Mouse (Mus musculus) liver, embryonic 11.5 days (tissue): Measurements from ENCODE around the gene Tmem132c. TPM values are rescaled to one million over a fixed set of nuclear protein-coding genes. Genes with fewer than 3 reads are reported as not detected.
A peak's percentile ranks its signal among the peaks of the same experiment; 100 is the strongest.

Experiments
- ATAC-seq: fragments of 200-750 bp; cut with Nextera tagmentation; replicated peaks from 2 replicates; pipeline ENCODE4 v1.8.0; 2017; ENCODE audit warnings: moderate number of reproducible peaks, mild to moderate bottlenecking, moderate TSS enrichment, moderate library complexity; ENCODE audit not compliant: low FRiP score
- DNase-seq: peaks from one replicate; pipeline ENCODE4 v3.0.0-alpha.2; 2017; ENCODE audit warnings: low spot score
- H3K27ac ChIP-seq: fragments of 300-500 bp; sonication (generic); 2 replicates; pipeline ENCODE4 v1.5.1; 2014; ENCODE audit warnings: mild to moderate bottlenecking, low read depth, low read length, control low read depth
- H3K27me3 ChIP-seq: fragments of 300-500 bp; sonication (generic); replicated peaks from 2 replicates; pipeline ENCODE4 v1.6.1; 2014; ENCODE audit warnings: low read length, mixed read lengths; ENCODE audit not compliant: control insufficient read depth, insufficient read depth
- H3K36me3 ChIP-seq: fragments of 300-500 bp; sonication (generic); 2 replicates; pipeline ENCODE4 v1.6.1; 2014; ENCODE audit warnings: mild to moderate bottlenecking, low read length, moderate library complexity, mixed read lengths; ENCODE audit not compliant: control insufficient read depth, insufficient read depth
- H3K4me1 ChIP-seq: fragments of 300-500 bp; sonication (generic); replicated peaks from 2 replicates; pipeline ENCODE4 v1.6.1; 2014; ENCODE audit warnings: low read length, mixed read lengths; ENCODE audit not compliant: control insufficient read depth, insufficient read depth
- H3K4me2 ChIP-seq: fragments of 300-500 bp; sonication (generic); 2 replicates; pipeline ENCODE4 v1.6.1; 2014; ENCODE audit warnings: mild to moderate bottlenecking, control low read depth, moderate library complexity
- H3K4me3 ChIP-seq: fragments of 300-500 bp; sonication (generic); 2 replicates; pipeline ENCODE4 v1.5.1; 2014; ENCODE audit warnings: low read depth, low read length, control low read depth
- H3K9ac ChIP-seq: fragments of 300-500 bp; sonication (generic); 2 replicates; pipeline ENCODE4 v1.6.1; 2014; ENCODE audit warnings: low read depth, low read length, control low read depth
- H3K9me3 ChIP-seq: fragments of 300-500 bp; sonication (generic); 2 replicates; pipeline ENCODE4 v1.6.1; 2016; ENCODE audit warnings: low read length, inconsistent platforms, mixed read lengths; ENCODE audit not compliant: control insufficient read depth
- WGBS: fragments of 180-500 bp; shearing (Covaris S2); extraction: QIAGEN DNeasy Blood & Tissue Kit; methylation state at CpG from one replicate; pipeline ENCODE4 v1.1.7; 2014; 5-methylcytosine and 5-hydroxymethylcytosine counted together
- polyA plus RNA-seq: library from polyadenylated mRNA; unstranded; fragments of >200 nt; fragmentation: Nextera tagmentation; extraction: Ambion mirVana; gene quantifications from 2 replicates; pipeline ENCODE4 v1.2.1, GENCODE M21; 2014

Gene Tmem132c
- polyA plus RNA-seq, 1 experiment from 2014 or later: 2.8 TPM

DNA sequence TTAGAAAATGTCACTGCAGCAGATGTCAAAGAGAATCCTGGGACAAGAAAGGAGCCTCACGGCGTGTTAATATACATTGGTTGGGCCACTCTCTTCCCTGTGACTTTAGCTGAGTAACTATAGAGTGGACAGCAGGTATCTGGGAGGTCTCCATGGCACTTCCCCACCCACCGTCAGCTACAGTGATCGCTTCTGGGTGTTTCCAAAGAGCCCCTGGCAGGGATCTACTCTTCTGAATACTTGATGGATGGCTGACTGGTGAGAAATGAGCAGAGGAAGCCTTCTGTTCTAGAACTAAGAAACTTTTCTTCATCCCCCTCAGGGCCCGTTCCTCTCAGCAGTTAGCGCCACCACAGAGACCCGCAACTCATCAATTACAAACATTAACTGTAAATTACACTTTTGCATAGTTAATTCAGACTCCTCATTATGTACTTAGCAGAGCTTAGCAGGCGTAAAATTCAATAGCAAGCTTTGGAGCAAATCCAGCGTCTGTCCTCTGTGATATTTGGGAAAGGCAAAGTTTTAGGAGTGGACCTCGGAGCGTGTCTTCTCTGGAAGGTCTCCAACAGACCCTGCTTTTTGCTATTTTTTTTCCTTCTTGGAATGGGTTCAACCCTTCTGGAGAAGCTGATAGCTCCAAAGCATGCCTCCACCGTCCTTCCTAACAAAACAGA is 257.7 kb downstream of the Tmem132c start:
- Histone ChIP-seq H3K4me1 (no peaks in the 10 kb centered on the region), H3K4me2 (no peak overlapping the region), H3K4me3 (no peak overlapping the region), H3K27ac (no peak overlapping the region), H3K9ac (no peak overlapping the region), H3K36me3 (no peaks in the 10 kb centered on the region), H3K27me3 (no peaks in the 10 kb centered on the region), H3K9me3 (peaks cover 3% of the 10 kb centered on the region; the same call in 1 of the 2 replicates)
- 78% methylated on average over 12 of the region's 12 CpGs for WGBS
- DNase-seq: no peak
- ATAC-seq: no peak

GRCm38 (mm10) chr5:127502838-127503237 is 261.2 kb downstream of the Tmem132c start:
- Histone ChIP-seq H3K4me1 (no peaks in the 10 kb centered on the region), H3K4me3 (no peak overlapping the region), H3K9me3 (peaks cover 6% of the 10 kb centered on the region), H3K4me2 (no peak overlapping the region), H3K27me3 (no peaks in the 10 kb centered on the region), H3K9ac (no peak overlapping the region), H3K36me3 (no peaks in the 10 kb centered on the region), H3K27ac (no peak overlapping the region)
- WGBS: 22% methylated on average over 7 of the region's 7 CpGs
- DNase-seq (no peak), ATAC-seq (no peak)

- Histone ChIP-seq H3K9me3 (peaks cover 6% of the 10 kb centered on the region), H3K36me3 (no peaks in the 10 kb centered on the region), H3K27ac (no peak overlapping the region), H3K4me1 (no peaks in the 10 kb centered on the region), H3K27me3 (no peaks in the 10 kb centered on the region), H3K4me3 (no peak overlapping the region), H3K9ac (no peak overlapping the region), H3K4me2 (no peak overlapping the region)
- 71% methylated on average over 6 of the region's 6 CpGs for WGBS
- no peak for DNase-seq
- no peak for ATAC-seq
Observed at GRCm38 (mm10) chr5:127505697-127506096, 264.1 kb downstream of the Tmem132c start.

DNA sequence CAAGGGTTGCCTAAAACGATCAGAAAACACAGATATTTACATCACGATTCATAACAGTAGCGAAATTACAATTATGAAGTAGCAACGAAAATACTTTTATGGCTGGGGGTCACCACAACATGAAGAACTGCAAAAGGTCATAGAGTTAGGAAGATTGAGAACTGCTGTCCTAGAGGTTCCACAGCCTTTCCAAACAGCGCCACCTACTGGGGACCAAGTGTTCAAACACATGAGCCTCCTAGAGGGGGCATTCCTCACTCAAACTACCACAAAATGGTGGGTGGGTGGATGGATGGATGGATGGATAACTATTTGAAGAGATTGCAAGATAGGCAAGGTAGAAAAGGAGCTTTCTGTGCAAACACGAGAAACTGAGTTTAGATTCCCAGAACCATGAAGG is 270.0 kb downstream of the Tmem132c start:
- H3K9ac ChIP-seq: no peak overlapping the region
- DNase-seq: no peak
- H3K9me3 ChIP-seq: no peaks in the 10 kb centered on the region; the same call in 1 of the 2 replicates
- ATAC-seq: no peak
- no peaks in the 10 kb centered on the region for H3K36me3 ChIP-seq
- no peak overlapping the region for H3K4me3 ChIP-seq
- no peak overlapping the region for H3K27ac ChIP-seq
- no peaks in the 10 kb centered on the region for H3K4me1 ChIP-seq
- no peaks in the 10 kb centered on the region for H3K27me3 ChIP-seq
- H3K4me2 ChIP-seq: no peak overlapping the region
- 79% methylated on average over 6 of the region's 6 CpGs for WGBS

DNA sequence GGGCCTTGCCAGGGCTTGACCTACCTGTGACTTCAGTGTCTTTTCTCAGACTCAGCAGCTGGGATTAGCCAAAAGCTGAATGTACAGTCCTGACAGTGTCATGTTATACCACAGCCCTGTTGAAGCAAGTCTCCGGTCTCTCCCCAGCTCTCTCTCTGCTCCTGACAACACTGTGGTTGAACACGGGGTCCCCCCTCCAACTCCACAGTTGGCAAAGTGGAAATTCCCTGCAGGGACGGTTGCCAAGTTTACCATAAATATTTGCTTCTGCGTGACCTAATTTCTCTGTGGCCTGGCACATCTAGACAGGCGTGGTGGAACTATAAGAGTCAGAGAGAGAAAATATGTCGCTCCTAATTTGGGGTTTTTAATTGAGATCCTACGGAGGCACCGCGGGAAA is 274.4 kb downstream of the Tmem132c start:
- ATAC-seq: no peak

DNA sequence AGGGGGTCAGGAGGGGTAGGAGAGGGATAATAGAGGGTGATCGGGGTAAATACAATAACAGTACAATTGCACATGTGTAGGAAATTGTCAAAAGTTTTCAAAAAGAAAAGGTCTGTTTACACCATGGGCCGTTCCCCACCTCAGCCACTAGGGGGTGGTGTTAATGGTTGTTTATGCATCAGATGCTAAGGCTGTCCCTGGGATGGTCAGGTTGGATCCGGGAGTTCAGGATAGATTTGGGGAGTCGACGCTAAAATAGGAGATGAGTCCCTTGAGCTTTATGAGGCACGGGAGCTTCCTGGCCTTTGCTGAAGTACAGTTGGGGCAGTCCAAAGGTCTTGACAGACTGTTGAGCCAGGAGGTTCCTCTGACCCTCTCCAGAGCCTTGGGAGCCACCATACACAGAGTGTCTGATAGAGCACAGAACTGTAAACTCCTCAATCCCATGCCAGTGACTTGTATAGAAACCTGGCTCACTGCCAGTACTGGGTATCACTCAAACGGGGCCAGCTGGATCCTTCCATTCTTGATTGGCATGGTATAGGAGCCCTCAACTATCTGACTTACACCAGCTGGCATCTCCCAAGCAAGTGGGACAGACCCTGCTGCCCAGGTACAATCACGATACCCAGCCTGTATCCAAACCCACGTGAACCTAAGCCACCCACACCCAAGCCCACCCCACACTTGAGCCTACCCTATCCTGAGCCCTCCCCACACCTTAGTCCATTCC is 281.3 kb downstream of the Tmem132c start:
- ATAC-seq (0 out of 2 replicates have a peak, but pooled peaks have one; percentile 23), DNase-seq (no peak)
- H3K9me3 ChIP-seq: no peaks in the 10 kb centered on the region

More for the DNA sequence above, 274.4 kb downstream of the Tmem132c start:
- Histone ChIP-seq H3K9me3 (no peaks in the 10 kb centered on the region; the same call in 1 of the 2 replicates), H3K4me1 (no peaks in the 10 kb centered on the region), H3K9ac (no peak overlapping the region), H3K27me3 (no peaks in the 10 kb centered on the region), H3K4me3 (no peak overlapping the region), H3K36me3 (no peaks in the 10 kb centered on the region), H3K27ac (no peak overlapping the region), H3K4me2 (no peak overlapping the region)
- WGBS: 83% methylated on average over 9 of the region's 9 CpGs
- DNase-seq: no peak

GRCm38 (mm10) chr5:127527344-127527974 is 285.9 kb downstream of the Tmem132c start:
- Histone ChIP-seq H3K9ac (no peak overlapping the region), H3K27ac (no peak overlapping the region), H3K36me3 (no peaks in the 10 kb centered on the region), H3K4me1 (no peaks in the 10 kb centered on the region), H3K9me3 (no peaks in the 10 kb centered on the region), H3K4me3 (no peak overlapping the region), H3K4me2 (no peak overlapping the region), H3K27me3 (no peaks in the 10 kb centered on the region)
- 68% methylated on average over 10 of the region's 10 CpGs for WGBS
- DNase-seq: no peak
- no peak for ATAC-seq

More for the DNA sequence above, 281.3 kb downstream of the Tmem132c start:
- no peak overlapping the region for H3K4me2 ChIP-seq
- H3K9ac ChIP-seq: no peak overlapping the region
- H3K4me3 ChIP-seq: no peak overlapping the region
- no peaks in the 10 kb centered on the region for H3K27me3 ChIP-seq
- WGBS: 55% methylated on average over 9 of the region's 9 CpGs
- no peaks in the 10 kb centered on the region for H3K4me1 ChIP-seq
- H3K27ac ChIP-seq: no peak overlapping the region
- H3K36me3 ChIP-seq: no peaks in the 10 kb centered on the region

GRCm38 (mm10) chr5:127537508-127537907 is 295.9 kb downstream of the Tmem132c start:
- no peak for ATAC-seq
- Histone ChIP-seq H3K9ac (no peak overlapping the region), H3K27me3 (no peaks in the 10 kb centered on the region), H3K36me3 (no peaks in the 10 kb centered on the region), H3K4me2 (no peak overlapping the region), H3K4me3 (no peak overlapping the region), H3K27ac (no peak overlapping the region), H3K9me3 (no peaks in the 10 kb centered on the region), H3K4me1 (no peaks in the 10 kb centered on the region)
- WGBS: 77% methylated on average over 2 of the region's 2 CpGs
- no peak for DNase-seq
